Mouse (Mus musculus): ENCODE measurements around the gene Camp.
"Not testable (repeated sequence)": the region's sequence is repeated elsewhere in the genome, so short reads cannot be mapped to it uniquely, and the experiment has no call there.

Gene Camp

GRCm38 (mm10) chr9:109850099-109850498 is 682 bp upstream of the Camp start:
- no peak for DNase-seq (ENCODE audit: low spot score in 2 of 2)

- no peak for DNase-seq (ENCODE audit: low spot score in 2 of 2)
Measured at GRCm38 (mm10) chr9:109833088-109833412, 16.4 kb downstream of the Camp start.

- peak; percentile 77 to 82 for DNase-seq (ENCODE audit: low spot score in 2 of 2)
Measured at GRCm38 (mm10) chr9:109832391-109833087, 16.9 kb downstream of the Camp start, which contains the start of gene Nme6. TSS of gene Nme6 (plus strand) at chr9:109832749.

- DNase-seq (ENCODE audit: low spot score in 2 of 2), result no peak
Measured at GRCm38 (mm10) chr9:109826181-109826580, 23.2 kb downstream of the Camp start.

- no peak for DNase-seq (ENCODE audit: low spot score in 2 of 2)
Measured at GRCm38 (mm10) chr9:109825739-109826138, 23.7 kb downstream of the Camp start.

- no peak for DNase-seq (ENCODE audit: low spot score in 2 of 2)
Measured at GRCm38 (mm10) chr9:109816341-109816740, 33.1 kb downstream of the Camp start.

- no peak for DNase-seq (ENCODE audit: low spot score in 2 of 2)
Measured at GRCm38 (mm10) chr9:109813424-109813823, 36.0 kb downstream of the Camp start.

- DNase-seq (ENCODE audit: low spot score in 2 of 2), result no peak
Measured at GRCm38 (mm10) chr9:109811980-109812379, 37.4 kb downstream of the Camp start, which contains the start of gene Spink8. TSS of gene Spink8 (plus strand) at chr9:109812280.

- no peak for DNase-seq (ENCODE audit: low spot score in 2 of 2)
Measured at GRCm38 (mm10) chr9:109807898-109808297, 41.5 kb downstream of the Camp start.

- DNase-seq (ENCODE audit: low spot score in 2 of 2), result no peak
Measured at GRCm38 (mm10) chr9:109806695-109807293, 42.6 kb downstream of the Camp start.

- DNase-seq (ENCODE audit: low spot score in 2 of 2), result no peak
Measured at GRCm38 (mm10) chr9:109806260-109806659, 43.2 kb downstream of the Camp start.

GRCm38 (mm10) chr9:109805596-109805995 is 43.8 kb downstream of the Camp start:
- not testable (repeated sequence) for DNase-seq (ENCODE audit: low spot score in 2 of 2)

GRCm38 (mm10) chr9:109798051-109798450 is 51.4 kb downstream of the Camp start:
- no peak for DNase-seq (ENCODE audit: low spot score in 2 of 2)
